Mouse (Mus musculus): Measurements from ENCODE around the gene Dennd4b.
A peak's percentile ranks its signal among the peaks of the same experiment; 100 is the strongest.

Gene Dennd4b

DNA sequence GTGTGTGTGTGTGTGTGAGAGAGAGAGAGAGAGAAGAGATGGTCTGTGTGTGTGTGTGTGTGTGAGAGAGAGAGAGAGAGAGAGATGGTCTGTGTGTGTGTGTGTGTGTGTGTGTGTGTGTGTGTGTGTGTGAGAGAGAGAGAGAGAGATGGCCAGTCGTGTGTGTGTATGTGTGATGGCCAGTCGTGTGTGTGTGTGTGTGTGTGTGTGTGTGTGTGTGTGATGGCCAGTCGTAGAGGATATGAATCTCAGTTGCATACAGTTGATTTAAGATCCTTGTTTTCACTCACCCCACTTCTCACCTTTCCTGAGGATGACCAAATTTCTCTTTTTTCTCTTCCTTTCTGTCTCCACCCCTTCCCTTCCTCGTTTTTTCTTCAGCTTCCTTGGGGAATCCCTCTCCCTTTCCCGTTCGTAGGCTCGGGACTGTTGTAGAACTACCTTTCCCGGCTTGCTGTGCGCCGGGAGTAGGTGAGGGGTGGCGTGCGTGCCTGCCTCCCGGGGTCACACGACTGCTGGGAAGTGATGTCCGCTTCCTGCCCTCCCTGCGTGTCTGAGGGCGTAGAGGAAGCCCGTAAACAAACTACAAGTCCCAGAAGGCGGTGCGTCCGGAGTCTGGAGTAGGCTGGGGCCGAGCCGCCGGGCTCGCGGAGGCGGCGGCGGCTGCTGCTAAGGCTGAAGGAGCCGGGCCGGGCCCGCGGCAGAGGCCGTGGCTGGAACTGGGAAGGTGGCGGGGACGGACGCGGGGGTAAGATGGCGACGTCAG, 11.1 kb upstream of the Dennd4b start, which contains the start of gene Crtc2:
Gene Crtc2 (plus strand): TSS at position 511 of the 766 bp plus-strand sequence.
- peak; percentile 89 to 91 for DNase-seq

GRCm38 (mm10) chr3:90254419-90255193, 10.4 kb upstream of the Dennd4b start:
- DNase-seq: peak; percentile 34 to 37

DNA sequence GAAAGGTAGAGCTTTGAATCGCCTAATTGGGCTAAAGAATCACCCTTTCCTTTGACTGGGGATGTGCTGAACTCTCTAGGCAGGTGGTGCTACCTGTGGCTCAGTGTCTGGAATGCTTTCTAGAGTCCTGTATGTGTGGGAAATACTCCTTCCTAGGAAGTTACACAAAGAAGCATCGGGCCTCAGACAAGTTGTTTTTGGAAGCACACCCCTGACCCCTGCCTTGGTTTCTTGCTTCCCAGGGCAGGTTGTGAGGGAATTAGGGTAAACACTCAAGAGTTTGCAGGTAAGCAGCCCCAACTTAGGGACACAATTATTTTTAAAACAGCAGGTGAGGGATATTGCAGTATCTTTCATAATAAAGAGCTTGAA, 9.8 kb upstream of the Dennd4b start:
- DNase-seq: no peak

DNA sequence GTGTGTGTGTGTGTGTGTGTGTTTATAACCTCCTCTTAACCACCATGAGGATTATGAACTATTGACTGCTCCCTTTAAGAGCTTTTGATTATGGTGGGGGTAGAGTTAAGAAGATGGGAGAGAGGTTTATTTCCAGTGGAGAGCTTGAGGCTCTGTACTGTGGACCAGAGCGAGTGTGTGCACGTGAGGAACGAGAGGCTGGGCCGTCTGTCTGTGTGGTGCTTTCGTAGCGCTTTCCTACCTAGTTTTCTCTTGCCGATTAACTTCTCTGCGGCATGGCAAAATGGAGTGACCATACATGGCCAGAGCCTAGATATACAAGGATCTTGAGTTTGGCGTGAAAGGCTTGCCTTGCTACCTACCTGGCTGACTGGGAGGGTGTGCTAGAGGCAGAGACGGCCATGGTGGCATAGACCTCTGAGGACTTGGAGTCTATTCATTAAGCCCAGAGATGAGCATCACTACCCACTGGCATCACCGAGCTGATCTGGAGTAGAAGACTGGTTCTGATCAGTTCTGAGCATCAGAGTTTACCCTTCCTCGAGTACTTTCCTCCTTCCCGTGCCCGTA, 9.1 kb upstream of the Dennd4b start:
- DNase-seq: no peak

DNA sequence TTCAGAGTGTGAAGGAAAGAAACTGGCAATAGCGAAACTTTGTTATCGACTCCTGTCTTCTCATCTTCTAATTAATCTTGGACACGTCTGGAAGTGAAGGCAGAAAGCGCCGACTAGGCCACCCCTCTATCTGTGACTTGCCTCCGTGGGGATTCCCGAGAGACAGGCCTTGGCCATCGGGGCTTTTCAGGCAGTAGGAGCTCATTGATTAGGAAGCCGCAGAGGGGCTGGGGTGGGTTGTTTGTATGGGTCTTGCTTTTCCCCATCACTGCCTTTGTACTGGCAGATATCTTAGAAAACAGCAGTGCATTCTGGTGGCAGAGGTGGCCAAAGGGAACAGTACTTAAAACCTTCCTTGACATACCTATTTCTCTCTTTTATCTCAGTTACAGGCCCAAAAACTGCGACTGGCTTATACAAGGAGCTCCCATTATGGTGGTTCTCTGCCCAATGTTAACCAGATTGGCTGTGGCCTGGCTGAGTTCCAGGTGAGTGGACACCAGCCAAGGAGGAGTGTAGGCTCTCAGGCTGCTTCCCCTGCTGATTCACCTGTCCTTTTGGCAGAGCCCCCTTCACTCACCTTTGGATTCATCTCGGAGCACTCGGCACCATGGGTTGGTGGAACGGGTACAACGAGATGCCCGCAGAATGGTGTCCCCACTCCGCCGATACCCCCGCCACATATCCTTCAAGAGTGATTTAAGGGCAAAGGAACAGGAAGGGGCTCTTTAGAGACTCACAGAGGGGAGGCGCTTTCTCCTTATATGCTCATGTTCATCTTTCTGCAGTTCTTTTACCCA, 8.1 kb upstream of the Dennd4b start:
- no peak for DNase-seq

GRCm38 (mm10) chr3:90258521-90258920, 6.5 kb upstream of the Dennd4b start:
- no peak for DNase-seq

GRCm38 (mm10) chr3:90263121-90263771, 1.7 kb upstream of the Dennd4b start:
- no peak for DNase-seq

GRCm38 (mm10) chr3:90264687-90265033, 325 bp upstream of the Dennd4b start:
- no peak for DNase-seq

- peak; percentile 72 to 76 for DNase-seq
Observed at GRCm38 (mm10) chr3:90265932-90266741, 1.2 kb downstream of the Dennd4b start.

- DNase-seq: peak; percentile 12 to 26
Observed at GRCm38 (mm10) chr3:90266901-90267775, 2.2 kb downstream of the Dennd4b start.

DNA sequence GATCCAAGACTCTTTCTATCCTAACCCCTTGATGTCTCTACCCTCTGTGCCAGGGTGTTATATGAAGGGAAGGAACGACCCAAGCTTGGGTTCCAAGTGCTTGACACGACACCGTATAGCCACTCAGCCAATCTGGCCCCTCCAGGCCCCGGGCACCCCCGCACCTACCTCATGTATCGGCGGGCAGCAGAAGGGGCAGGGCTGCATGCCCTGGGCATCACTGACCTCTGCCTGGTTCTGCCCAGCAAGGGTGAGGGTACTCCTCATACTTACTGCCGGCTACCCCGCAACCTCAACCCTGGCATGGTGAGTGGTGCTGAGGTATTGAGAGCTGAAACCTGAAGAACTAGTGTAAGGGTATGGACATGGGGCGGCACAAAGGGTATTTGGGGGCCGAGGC, 3.2 kb downstream of the Dennd4b start:
- no peak for DNase-seq

- DNase-seq: no peak
Observed at GRCm38 (mm10) chr3:90268971-90269370, 4.0 kb downstream of the Dennd4b start.

GRCm38 (mm10) chr3:90270784-90271183, 5.8 kb downstream of the Dennd4b start:
- DNase-seq: no peak

GRCm38 (mm10) chr3:90272170-90272569, 7.2 kb downstream of the Dennd4b start:
- DNase-seq: no peak

- DNase-seq: no peak
Observed at GRCm38 (mm10) chr3:90273855-90274254, 8.9 kb downstream of the Dennd4b start.

GRCm38 (mm10) chr3:90275286-90275685, 10.3 kb downstream of the Dennd4b start:
- no peak for DNase-seq

DNA sequence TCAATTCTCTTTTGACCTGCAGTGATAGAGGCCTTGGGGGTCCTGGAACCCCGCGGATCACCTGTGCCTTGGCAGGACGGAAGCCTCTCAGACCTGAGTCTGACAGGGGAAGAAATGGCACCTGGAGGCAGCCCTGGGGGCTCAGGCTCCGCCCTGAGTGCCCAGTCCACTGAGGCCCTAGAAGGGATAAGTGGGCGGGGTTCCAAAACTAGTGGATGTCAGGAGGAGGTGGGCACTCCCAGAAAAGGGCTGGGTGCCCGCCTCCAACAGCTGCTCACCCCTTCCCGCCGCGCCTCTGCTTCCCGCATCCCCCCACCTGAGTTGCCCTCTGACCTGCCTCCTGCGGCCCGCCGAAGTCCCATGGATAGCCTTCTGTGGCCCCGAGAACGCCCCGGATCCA, 11.9 kb downstream of the Dennd4b start:
- no peak for DNase-seq

DNA sequence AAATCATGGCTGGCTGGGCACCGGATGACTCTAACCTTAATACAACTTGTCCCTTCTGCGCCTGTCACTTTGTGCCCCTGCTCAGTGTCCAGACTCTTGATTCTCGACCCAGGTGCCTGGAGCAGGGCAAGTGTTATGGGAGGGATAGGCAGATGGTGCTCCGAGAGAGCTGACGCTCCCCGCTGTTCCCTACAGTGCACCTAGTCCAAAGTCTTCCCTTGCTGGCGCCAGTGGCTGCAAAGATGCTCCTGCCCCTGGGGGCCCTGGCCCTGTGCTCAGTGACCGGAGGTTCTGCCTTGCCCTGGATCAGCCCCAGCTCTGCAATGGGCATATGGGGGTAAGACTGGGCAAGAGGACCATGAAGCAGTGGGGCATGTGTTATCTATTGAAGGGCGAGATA, 12.8 kb downstream of the Dennd4b start:
- no peak for DNase-seq

DNA sequence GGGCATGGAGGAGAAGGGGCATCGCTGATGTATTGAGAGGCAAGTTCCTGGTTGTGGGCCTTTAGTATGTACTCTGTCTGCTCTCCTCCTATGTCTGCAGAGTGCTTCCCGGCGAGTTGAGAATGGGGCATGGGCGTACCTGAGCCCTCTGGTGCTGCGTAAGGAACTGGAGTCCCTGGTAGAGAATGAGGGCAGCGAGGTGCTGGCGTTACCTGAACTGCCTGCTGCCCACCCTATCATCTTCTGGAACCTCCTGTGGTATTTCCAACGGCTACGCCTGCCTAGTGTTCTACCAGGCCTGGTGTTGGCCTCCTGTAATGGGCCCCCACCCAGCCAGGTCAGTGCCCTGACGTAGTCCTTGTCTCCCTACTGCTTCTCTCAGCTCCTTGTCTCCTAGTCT, 13.2 kb downstream of the Dennd4b start:
- DNase-seq: no peak

GRCm38 (mm10) chr3:90279216-90279615, 14.2 kb downstream of the Dennd4b start:
- no peak for DNase-seq

GRCm38 (mm10) chr3:90279743-90280142, 14.8 kb downstream of the Dennd4b start:
- no peak for DNase-seq

Data from B cell, adult 2 months (primary cell).